Mouse (Mus musculus) cerebellum, adult 18-20 months (tissue): ENCODE measurements around the gene Fbxo41.
"Not testable (repeated sequence)": the region's sequence is repeated elsewhere in the genome, so short reads cannot be mapped to it uniquely, and the experiment has no call there.

ENCODE experiments used
- DNase-seq, 2 experiments: peaks; one replicate each; pipeline ENCODE4 v3.0.0; 2021

The Fbxo41 gene

GRCm38 (mm10) chr6:85490252-85490651 lies 12.5 kb downstream of the Fbxo41 start:
- no peak for DNase-seq

DNA sequence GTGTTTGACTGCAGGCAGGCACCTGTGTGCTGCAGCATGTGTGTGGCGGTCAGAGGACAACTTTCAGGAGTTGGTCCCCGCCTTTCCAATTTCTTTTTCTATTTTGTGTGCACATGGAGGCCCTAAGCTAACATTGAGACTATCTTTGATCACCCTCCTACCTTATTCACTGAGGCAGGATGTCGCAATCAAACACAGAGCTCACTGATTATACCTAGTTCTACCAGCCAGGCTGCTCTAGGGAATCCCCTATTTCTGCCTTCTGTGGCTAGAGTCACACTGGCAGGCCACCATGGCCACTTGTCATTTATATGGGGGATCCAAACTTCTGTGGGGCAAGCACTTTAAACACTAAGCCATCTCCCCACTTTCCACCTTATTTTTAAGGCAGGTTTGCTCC lies 13.1 kb downstream of the Fbxo41 start:
- no peak for DNase-seq

GRCm38 (mm10) chr6:85488510-85488909 lies 14.3 kb downstream of the Fbxo41 start:
- no peak for DNase-seq

DNA sequence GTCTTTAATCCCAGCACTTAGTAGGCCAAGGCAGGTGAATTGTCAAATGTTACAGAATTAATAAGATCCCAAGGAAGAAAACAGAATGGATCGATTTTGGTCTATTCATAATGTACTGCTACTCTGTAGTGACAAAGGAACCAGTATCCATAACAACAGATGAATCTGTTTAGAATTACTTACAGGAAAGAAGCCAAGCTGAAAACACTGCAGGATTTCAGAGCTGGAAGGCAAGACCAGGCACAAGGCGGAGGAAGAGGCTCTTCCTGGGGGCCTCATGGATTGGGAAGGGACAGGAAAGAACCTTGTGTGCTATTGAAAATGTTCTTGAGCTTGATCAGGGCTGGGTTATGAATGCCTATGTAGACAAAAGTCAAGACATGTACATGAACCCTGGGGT lies 17.1 kb downstream of the Fbxo41 start:
- DNase-seq = no peak

GRCm38 (mm10) chr6:85483843-85484721 lies 18.7 kb downstream of the Fbxo41 start:
- DNase-seq = peak; percentile 52 to 65

DNA sequence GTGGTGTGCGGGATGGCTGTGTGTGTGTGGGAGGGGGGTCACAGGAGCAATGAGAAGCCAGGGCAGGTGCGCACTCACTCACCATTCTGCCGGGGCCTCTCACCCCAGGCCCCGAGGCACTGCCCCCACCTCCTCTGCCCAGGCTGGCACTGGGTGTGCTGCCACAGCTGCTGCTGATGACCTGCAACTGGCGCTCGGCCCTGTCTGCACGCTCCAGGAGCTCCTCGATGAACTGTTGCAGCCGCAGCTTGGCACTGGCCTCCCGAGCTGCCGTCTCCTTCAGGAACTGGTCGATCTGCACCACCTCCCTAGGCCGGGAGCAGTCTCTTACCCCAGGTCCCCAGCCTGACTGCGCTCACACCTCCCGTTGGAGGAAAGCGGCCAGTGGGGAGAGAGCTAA lies 22.1 kb downstream of the Fbxo41 start:
- DNase-seq = no peak

- no peak for DNase-seq
Observed at GRCm38 (mm10) chr6:85479979-85480378, 22.8 kb downstream of the Fbxo41 start.

DNA sequence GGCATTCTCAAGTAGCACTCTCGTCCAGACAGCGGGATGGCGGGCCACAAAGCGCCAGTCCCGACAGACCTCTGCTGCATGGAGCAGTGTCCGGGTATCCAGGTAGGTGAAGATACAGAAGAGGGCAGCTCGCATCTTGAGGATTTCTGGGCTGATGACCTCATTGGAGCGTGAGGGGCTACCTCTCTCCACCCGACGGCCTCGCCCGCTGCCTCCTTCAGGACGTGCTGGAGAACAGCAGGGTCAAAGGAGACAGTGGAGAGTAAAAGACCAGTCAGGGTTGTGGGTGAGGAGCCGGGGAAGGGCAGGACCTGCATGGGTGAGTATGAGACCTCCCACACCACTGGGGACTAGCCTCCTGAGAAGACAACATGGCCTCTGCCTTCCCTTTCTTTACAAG lies 24.4 kb downstream of the Fbxo41 start:
- no peak for DNase-seq

GRCm38 (mm10) chr6:85477366-85477917 lies 25.4 kb downstream of the Fbxo41 start:
- DNase-seq = peak; percentile 32 to 51

DNA sequence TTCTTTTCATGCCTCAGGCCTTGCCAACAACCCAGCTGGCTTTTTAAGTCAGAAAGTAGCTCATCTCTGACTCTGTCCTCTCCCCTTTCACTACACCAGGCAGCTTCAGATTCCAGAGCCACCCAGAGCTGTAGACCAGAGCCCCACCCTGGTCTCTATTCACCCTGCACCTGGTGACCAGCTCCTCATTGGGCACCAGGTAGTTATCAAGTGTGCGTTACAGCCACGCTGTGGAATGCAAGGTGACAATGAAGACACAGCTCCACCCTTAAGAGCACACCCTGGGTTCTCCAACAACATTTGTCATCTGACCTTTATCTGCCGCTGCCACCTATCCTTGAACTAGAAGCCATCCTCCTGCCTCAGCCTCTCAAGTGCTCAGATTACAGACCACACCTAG lies 27.2 kb downstream of the Fbxo41 start:
- DNase-seq = no peak

- no peak for DNase-seq
Observed at GRCm38 (mm10) chr6:85472542-85472941, 30.3 kb downstream of the Fbxo41 start.

DNA sequence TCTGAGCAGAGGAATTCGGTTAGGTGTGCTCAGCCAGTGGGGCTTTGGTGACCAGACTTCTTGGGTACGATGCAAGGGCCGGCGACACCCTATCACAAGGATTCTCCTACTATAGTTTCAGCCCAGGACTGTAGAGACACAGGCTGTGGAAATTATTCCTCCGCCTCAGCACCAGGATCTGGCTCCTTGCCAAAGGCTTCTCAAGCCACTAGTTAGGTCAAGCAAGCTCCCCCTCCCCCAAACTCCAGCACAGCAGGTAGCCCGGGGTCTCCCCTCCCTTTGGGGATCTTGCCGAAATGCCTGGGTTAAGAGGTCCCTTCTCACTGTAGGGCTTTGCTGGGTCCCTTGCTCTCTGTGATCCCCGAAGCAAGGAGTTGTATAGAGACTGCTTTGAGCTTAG lies 30.8 kb downstream of the Fbxo41 start:
- DNase-seq = no peak

GRCm38 (mm10) chr6:85469660-85470430 lies 32.9 kb downstream of the Fbxo41 start:
- no peak for DNase-seq

DNA sequence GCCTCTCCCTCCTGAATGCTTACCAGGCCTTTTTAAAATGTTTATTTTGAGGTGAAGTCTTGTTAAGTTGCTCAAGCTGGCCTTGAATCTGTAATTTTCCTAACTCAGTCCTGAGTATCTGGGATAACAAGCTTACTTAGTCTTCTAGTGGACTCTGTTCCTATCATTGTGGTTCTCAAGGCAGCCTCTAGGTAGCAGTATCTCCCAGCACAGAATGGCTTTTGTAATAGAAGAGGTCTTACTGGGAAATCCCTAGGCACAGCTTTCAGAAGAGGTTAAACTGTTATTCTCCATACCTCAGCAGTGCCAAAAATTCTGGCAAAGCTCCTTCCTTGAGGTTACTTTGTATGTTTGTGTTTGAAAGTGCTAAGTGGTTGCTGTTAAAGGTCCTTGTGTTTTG lies 37.4 kb downstream of the Fbxo41 start:
- DNase-seq = peak in 1 of 2 experiments; percentile 43

- DNase-seq = no peak
Observed at GRCm38 (mm10) chr6:85459621-85460020, 43.2 kb downstream of the Fbxo41 start.

DNA sequence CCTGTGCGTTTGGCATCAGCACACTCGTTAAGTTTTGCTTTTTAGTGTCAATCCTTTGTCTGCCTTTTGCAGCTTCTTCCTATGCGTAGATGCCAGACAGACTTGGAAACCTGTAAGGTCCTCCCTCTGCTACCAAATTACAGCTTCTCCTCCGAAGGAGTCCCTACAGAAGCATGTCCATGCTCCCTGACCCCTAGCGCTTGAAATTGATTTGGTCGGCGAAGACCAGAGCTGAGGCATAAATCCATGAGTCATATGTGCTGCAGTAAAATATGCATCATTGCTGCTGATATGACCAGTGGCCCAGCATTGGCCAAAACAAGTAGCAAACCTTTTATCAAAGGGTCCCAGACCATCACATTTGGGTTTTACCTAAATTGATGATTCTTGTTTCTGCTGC lies 50.0 kb downstream of the Fbxo41 start:
- no peak for DNase-seq

- no peak for DNase-seq
Observed at GRCm38 (mm10) chr6:85452411-85452665, 50.5 kb downstream of the Fbxo41 start.

GRCm38 (mm10) chr6:85451664-85452410 lies 51.0 kb downstream of the Fbxo41 start, which contains the start of gene Pradc1:
Gene Pradc1 (minus strand): TSS chr6:85451970.
- DNase-seq = peak; percentile 95 to 99

DNA sequence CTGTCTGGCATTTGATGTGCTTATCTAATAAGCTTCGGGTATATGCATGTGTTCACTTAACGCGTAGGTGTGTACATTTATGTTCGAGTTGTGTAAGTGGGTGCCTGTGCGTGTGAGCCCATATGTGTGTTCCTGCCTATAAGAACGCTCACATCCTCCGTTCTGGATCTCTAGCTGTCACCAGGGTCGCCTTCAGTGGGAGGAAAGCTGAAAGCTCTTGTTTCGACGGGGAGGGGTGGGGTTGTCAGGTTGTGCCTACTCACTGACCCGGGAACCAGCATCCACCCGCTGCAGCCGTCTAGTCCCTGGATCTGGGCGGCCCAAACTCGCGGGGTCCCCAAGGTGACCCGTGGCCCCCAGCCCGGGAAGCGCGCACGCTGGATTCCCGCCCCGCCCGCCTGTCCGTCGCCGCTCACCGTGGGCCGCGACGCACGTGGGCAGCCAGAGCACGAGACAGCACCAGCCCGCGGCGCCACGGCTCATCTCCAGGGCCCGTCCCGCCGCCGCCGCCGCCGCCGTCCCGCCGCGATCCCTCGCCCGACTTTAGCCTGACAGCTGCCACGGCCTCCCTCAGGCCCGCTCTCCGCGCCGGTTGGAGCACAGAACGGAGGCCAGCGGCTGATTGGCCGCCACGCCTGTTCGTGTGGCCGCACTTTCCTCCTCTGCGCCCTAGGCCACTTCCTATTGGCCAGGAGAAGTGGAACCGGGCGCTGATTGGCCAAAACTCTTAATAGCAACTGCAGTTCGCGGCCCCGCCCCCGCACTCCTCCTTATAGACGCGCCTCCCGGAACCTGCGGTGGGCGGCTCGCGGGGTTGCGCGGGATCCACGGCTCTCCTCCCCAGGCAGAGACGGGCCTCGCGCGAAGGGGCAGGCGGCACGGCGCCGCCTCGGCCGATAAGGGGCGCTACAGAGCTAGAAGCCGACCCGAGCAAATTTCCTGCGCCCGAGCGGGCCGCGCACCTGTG lies 51.8 kb downstream of the Fbxo41 start, which contains the start of gene Cct7:
Cct7 (plus strand) TSS at position 818 of the 967 bp plus-strand sequence.
- DNase-seq = peak; percentile 97 to 98

GRCm38 (mm10) chr6:85450140-85450539 lies 52.7 kb downstream of the Fbxo41 start:
- DNase-seq = not testable (repeated sequence)

GRCm38 (mm10) chr6:85447351-85447750 lies 55.4 kb downstream of the Fbxo41 start:
- no peak for DNase-seq

DNA sequence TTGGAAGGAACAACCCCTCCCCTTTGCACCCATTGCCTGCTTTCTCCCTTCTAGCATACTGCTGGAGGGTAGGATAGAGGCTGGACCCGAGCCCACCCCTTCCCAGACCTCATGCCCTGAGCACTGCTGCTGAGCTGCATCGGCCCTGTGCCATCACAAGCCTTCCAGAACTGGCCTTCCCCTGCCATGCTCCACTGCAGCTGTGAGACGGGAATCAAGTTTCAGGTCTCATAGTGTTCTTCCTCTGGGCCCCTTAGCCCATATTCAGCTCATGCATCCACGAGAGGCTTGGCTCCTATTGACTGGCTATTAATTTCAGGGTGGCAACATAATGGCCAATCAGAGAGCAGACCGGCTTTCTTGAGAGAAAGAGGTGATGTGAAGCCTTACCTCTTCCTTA lies 57.5 kb downstream of the Fbxo41 start:
- DNase-seq = no peak
